Mouse (Mus musculus) erythroblast, embryonic 14.5 days (primary cell): ENCODE measurements around the gene Cript.

ENCODE experiments used
- GATA1 ChIP-seq: IDR thresholded peaks from 2 replicates; pipeline ENCODE4 v1.6.1; 2012; ENCODE audit warnings: low read length, inconsistent platforms, mixed read lengths
- TAL1 ChIP-seq: IDR thresholded peaks from 3 replicates; pipeline ENCODE4 v1.6.1; 2012; ENCODE audit warnings: low read length, inconsistent platforms, mixed read lengths

GRCm38 (mm10) chr17:86981205-86981604, 44.1 kb upstream of the Cript start:
- no peak for TF ChIP-seq TAL1
- no peak for TF ChIP-seq GATA1
